Mouse (Mus musculus) heart, postnatal 0 days (tissue): ENCODE data around the gene Nrxn1.

Source experiments
- CTCF ChIP-seq: IDR thresholded peaks from 2 replicates; pipeline ENCODE4 v1.5.1; 2016; ENCODE audit warnings: antibody characterized with exemption, control low read depth, low read depth
- EP300 ChIP-seq: IDR thresholded peaks from 2 replicates; pipeline ENCODE4 v1.6.1; 2016; ENCODE audit warnings: antibody characterized with exemption, low read depth

DNA sequence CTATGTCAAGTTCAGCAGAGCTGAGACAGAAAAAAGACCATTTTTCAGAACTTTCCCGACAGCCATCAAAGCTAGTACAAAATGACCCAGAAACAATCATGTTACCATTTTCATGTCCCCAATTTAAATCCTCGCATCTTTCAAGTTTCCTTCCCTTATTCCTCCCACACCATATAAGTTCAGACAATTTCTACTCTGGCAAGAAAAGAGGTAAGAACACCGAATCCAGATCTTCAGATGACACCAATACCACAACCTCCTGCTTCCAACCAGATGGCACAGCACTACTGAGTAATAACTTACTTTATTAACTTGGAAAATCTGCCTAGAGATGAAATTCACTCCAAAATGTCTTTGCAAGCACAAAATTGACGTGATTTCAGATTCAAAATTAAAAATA is 730.7 kb downstream of the Nrxn1 start:
- no peak for TF ChIP-seq CTCF
- no peak for TF ChIP-seq EP300
